In the genomic region with DNA sequence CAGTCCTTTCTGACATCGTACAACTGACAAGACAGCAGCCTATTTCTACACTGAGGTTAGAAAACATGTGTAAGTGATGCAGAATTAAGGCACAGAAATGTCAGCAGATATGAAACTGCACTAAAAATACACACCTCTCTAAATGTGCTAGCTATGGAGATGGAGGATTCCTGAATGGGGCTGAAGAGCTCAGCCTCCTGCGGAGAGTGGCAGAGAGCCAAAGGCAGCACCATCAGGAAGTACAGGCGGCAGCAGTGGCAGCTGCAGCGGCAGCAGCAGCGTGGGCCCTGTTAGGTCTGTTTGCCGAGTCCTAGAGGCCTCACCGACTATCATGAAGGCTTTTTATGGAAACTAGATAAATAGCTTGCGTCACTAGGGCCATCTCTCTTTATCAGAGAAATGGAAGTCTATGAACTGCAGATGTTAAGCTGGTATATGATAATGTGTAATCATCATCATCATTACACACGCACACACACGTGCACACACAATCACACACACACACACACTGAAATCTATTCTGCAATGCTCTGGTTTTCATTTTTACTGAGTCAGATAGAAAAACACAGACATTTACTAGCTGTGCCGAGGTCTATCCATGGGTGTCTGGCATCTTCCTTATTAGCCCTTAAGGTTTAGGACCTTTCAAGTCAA, we compare ENCODE assay signal across 9 mouse cellular contexts.
DNase-seq lines count a peak whose midpoint lies in the region.
"Had no signal": no experiment of that assay in that cellular context is flagged by ENCODE, and none has a peak within 500 bp of the region (broad histone marks: within the 10 kb centered on the region; RNA-seq: fewer than 3 reads in every experiment).

No protein-coding gene starts in this region.

- intact Hi-C loops in heart, postnatal 14 days (cut with DNase I): no loop called here

- no peaks in the 10 kb centered on the region for H3K27me3 ChIP-seq in megakaryocyte, embryonic 14.5 days (replicated peaks)

- DNase-seq in cerebellum, adult 18-20 months: peak; percentile 17 to 21
- DNase-seq in cerebellum, adult 9-10 months: no peak
- DNase-seq in urinary bladder, postnatal 25 days (ENCODE audit: low spot score): peak; percentile 16
- no peak for DNase-seq in urinary bladder, adult 2 months (ENCODE audit: low spot score)
- peak; percentile 47 to 53 for DNase-seq in heart, postnatal 14 days
- DNase-seq in layer of hippocampus, postnatal 36 days: peak; percentile 64 to 66
- peak; percentile 53 for DNase-seq in testis, postnatal 10 days (ENCODE audit: low spot score)

- H3K4me3 ChIP-seq in megakaryocyte, embryonic 14.5 days (replicated peaks): peak overlapping the region; percentile 62
- H3K4me3 ChIP-seq: erythroblast, embryonic 14.5 days had no signal

- no peaks in the 10 kb centered on the region for H3K36me3 ChIP-seq in megakaryocyte, embryonic 14.5 days (replicated peaks; ENCODE audit: low read length)

- H3K9me3 ChIP-seq in megakaryocyte, embryonic 14.5 days: no peaks in the 10 kb centered on the region

- peaks cover 7% of the 10 kb centered on the region for H3K4me1 ChIP-seq in megakaryocyte, embryonic 14.5 days

Comparison
In these comparisons a context has a peak if more than half of its experiments do, and no peak if none do; other contexts are left out.
1. DNase-seq: peak in cerebellum, adult 18-20 months (2 of 2), urinary bladder, postnatal 25 days (single experiment), heart, postnatal 14 days (2 of 2), layer of hippocampus, postnatal 36 days (2 of 2) and testis, postnatal 10 days (single experiment); none in cerebellum, adult 9-10 months (single experiment) and urinary bladder, adult 2 months (single experiment).